Mouse (Mus musculus) cerebellum, postnatal 25 days (tissue): ENCODE data around the gene Spag7.

ENCODE experiments used
- DNase-seq, 2 experiments: peaks; one replicate each; pipeline ENCODE4 v3.0.0; 2021; ENCODE audit warnings: mixed read lengths in 2 of 2

Gene Spag7

DNA sequence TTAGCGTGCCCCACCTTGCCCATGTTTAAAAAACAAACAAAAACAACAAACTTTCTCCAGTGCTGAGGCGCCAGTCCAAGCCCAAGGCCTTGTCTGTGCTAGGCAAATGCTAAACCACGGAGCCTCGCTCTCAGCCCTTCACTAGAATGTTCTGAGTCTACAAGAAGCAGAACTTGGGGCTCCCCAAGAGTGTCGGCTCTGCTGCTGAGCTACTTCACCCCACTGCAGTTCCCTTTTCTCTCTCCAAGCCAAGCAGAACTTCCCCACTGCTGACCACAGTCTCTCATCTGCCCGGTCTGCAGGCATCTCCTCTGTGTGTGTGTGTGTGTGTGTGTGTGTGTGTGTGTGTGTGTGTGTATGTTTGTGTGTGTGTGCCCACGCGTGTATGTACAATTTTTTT lies 10.7 kb upstream of the Spag7 start:
- no peak for DNase-seq

DNA sequence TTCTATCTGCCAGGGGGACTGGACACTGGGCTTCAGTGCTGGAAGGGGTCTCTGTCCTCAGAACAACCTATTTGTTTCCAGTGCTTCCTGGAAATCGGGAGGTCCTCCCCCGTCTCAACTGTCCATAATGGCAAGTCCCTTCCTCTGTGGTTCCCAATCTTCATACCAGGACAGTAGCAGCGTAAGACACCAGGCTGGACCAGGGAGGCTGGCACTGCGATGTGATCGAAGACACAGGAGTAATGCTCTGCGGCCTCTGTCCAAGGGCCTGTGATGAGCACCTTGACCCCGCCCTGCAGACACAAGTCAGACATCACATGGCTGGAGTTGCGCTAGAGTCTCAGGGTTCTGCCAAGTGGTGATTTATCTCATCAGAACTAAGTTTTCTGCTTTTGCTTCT lies 10.1 kb upstream of the Spag7 start:
- DNase-seq = no peak

DNA sequence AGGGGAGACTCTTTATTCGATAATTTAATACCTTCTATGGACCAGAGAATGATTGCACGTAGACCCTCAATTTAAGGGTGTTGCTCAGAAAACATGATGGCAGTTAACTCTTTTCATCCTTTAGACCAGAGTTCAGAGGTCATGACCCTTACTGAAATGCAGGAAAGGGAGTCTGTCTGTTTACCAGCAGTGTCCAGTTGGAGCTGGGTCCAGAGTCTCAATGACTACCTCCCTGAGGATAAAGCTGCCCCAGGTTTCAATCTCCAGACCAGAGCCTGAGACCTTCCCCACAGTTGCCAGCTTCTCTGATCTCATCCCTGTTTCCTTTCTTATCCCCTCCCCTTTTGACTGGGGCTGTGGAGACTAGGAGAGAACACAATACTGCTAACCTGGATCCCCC lies 9.4 kb upstream of the Spag7 start:
- no peak for DNase-seq

DNA sequence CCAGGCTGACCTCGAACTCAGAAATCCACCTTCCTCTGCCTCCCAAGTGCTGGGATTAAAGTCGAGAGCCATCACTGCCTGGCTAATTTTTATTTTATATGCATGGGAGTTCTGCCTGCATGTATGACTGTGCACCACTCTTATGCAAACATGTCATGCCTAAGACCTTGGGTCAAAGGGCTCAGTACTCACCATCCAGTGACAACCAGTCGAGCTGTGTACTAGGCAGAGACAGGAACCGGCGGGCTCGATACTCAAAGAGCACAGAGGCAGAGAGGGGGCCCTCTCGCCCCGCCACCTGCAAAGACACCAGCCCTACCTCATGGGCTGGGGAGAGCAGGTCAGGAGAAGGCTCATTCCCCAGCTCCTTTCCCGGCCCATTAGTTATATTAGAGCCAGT lies 8.9 kb upstream of the Spag7 start:
- DNase-seq = peak in 1 of 2 experiments; percentile 6

DNA sequence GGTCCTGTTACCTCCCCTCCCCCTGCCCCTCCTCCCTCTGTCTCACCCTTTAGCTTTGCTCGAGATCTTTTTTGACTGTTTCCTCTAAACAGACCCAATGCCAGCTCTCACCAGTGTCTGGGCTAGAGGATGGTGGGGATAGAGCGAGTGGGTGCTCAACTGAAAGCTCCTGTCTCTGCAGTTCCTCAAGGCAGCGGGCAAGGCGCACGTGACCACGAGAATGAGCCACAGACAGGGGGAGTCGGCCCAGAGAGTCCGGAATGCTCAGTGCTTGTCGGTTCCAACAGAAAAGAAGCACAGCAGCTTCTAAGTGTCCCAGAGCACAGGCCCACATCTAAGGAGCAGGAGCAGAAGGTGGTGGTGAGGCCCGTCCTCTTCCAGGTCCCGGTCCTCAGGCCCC lies 5.3 kb upstream of the Spag7 start:
- DNase-seq = no peak

DNA sequence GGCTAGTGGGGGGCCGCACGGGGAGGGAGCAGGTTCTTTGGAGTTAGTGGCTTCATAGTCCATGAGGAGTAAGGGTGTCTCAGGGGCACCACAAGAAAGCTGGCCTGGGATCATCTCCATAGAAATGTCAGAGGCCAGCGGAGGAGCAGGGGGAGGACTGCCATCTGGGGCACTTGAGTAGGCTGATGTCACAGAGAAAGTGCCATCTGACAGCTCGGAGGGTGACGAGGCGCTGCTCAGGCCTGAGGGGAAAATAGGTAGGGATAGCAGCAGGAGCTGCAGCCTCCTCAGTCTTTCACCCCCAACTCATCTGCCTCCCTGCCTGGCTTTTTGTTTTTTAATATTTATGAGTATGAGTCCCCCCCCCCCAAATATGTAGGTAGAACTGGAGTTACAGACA lies 4.8 kb upstream of the Spag7 start:
- peak in 1 of 2 experiments; percentile 30 for DNase-seq

DNA sequence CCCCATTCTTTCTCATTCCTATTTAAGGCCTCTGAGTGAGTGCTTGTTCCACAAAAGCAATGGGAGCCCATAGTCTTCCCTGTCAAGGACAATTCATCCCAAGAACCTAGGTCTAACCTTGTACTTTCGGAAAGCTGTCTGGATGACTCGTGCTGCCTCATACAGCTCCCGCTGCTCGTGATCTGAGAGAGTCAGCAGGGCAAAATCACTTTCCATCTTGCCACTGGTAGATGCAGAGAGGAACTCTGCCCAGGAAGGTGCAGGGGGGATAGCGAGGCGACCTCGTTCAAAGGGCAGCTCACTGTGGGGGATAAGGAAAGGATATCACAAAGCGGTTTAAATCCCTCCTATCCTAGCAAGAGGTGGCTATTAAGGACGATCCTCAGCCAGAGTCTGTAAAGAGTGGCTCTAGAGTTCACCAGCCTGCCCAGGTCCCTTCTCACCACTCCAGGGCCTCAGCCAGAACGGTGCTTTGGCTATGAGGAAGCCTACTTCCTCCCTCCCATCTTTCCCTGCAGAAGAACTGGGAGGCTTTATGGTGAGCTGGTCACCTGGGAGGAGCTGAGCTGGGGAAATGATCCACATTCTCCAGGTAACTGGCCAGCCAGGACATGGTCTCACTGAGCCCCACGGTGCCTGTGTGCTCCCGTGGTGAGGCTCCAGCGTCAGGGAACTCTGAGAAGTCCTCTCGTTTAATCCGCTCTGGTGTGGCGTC lies 2.3 kb upstream of the Spag7 start:
- no peak for DNase-seq

DNA sequence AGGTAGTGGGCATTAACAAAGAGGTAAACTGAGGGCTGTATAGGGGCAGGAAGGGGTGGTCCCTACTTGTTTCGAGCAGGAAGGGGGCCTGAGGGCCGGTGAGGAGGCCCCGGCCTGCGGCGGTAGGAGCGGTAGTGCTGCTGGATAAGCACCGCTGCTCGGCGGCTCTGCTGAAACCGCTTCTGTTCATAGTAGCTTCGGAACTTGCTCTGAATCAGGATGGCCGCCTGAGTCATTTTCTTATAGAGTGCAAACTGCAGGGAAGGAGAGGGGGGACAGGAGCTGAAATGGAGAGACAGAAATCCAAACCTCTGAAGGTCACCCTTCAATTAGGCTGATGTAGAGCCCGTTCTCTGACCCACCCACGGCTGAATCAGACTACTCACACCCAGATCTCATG lies 1.3 kb upstream of the Spag7 start:
- peak; percentile 47 to 51 for DNase-seq

DNA sequence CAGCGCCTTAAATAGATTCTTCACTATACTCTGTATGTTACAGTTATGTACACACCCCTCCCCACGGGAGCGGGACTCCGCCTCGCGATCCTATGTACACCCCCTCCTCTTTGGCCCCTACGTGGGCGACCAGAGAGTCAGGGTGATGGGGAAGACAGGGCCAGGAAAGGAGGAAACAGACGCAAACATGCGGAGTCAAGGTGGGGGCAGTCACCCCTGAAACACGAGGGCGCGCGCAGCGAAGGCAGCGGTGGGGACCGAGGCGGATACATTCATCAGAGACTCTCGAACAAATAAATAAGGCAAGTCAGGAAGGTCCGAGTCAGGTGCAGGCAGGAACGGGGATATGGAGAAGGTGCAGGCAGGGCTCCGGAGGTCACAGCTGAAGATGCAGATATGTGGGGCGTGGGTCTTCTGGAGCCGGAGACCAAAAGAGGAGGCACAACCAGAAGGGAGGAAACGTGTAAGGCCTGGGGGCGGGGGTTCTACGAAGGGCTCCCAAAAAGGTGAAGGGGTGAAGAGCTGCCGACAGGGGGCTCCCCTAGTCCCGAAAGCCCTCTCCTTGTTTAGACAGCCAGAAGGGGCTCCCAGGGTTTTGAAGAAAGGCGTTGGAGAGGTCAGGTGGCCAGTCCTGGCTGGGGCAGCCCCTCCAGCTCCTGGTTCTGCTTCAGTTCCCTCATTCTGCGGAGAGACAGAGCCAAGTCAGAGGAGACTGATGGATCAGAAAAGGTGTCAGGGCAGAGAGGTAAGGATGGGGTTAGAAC lies 548 bp upstream of the Spag7 start:
- DNase-seq = peak; percentile 76 to 83

DNA sequence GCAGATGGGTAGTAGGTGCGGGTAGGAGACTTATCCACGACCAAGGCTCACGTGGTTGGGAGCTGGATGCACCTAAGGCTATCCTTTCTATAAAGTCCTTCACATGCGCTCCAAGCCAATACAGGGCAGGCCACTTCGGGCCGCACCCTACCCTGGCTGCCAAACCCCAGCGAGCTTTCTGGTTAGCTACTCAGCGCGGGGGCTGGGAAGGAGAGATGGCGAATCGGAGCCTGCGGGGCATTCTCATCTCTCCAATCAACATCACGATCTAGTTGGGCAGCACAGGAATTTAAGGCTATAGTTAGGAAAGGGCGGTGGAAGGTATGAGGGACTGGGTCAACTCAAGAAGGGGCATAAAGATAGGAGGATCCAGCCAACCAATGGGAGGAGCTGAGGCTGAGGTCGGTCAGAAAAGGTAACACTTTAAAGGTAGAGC lies 863 bp downstream of the Spag7 start:
- DNase-seq = peak; percentile 85 to 87

DNA sequence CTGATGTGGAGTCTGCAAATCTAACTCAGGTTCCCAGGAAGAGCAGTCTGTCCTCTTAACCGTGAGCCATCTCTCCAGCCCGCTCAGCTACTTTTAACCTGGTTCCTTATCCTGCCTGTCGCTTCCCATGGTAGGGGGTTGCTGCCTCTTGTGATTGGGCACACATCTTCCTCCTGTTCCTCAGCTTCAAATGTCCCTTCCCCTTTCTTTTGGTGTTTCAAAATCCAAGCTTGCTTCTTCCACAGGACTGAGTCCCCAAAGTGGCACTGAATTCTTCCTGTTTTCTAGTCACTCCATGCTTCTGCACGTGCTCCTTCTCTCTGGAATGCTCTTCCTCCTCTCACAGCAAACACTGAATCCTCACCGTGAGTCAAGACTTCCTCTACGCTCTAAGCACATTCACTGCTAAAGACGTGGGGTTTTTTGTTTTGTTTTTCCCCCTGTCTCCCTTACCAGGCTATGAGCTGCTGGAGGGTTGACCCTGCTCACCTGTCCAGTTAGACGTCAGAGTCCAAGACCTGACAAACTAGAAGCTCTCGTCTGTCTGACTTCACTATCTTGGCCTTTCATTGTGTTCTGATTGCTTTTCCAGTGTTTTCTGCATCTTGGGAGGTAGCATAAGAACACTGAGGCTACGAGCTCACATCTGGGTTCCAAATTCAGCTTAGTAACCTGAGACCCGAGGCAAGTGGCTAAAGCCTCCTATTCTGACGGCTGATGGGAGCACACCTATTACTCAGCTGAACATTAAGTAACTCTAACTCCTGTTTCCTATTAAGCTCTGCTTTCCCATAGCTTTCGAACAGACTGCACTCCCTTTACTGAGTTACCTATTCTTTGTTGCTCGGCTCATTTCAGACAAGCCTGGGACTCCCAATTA lies 1.7 kb downstream of the Spag7 start:
- DNase-seq = no peak

DNA sequence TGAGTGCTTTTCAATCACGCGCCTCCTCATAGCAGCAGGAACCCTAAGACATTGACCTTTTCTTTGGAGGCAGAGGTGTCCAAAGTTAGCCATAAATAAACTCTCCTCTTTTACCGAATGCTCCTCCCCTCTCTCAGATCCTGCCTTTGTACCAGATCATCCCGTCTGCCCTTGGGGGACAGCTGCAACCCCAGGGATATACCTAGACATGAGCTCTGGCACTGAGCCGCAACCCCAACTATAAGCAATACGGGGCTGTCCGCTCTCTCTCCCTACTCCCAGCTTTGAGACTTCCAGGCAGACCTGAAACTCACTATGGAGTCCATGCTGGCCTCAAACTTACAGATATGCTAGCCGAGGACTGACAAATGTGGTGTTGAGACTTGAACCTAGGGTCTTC lies 2.5 kb downstream of the Spag7 start:
- DNase-seq = no peak

DNA sequence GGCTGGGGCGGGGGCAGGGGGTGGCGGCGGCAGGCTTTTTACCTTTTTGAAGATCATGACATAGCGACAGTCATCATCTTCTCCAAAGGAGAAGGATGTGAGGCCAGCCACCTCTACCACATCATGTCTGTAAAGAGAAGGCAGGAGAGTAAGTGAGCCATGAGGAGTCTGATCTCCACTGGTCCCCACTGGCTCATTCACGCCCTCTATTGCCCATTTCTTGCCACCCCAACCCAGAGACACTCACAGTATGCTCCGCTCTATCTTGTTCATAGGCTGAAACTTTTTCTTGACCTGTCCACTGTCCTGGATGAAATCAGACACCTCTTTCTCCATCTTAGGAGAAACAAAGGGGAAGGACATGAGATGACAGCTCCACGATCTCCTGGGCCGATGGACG lies 4.5 kb downstream of the Spag7 start:
- no peak for DNase-seq

DNA sequence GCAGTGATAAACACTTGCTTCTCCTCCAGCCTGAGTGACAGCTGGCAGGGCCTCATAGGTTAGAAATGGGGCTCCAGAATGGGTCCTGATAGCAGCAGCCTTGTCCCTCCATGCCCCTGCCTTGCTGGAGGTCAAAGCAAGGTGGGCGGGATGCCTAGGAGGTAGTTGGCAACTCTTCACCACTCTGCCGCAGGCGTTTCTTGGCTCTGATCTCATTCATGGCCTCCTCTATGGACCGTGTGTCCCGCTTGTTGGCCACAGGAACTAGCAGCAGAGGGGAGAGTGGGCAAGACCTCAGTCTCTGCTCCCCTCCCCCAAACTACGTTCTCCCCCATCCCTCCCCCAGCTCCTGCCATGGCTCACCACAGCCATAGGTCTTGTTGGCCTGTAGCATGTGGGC lies 5.3 kb downstream of the Spag7 start:
- DNase-seq = no peak

DNA sequence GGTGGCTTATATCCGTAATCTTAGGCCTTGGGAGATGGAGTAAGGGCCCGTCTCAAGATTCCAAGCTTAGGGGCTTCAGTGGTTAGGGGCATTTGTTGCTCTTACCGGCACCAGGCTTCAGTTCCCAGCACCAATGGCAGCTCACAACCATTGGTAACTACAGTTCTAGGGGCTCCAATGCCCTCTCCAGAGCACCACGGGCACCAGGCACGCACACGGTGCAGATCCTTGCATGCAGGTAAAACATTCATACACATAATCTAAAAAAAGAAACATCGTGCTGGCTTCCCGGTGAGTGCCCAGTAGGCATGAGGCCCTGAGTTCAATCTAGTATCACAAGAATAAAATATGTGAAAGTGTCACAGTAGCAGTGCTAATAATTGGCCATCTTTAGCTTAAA lies 6.1 kb downstream of the Spag7 start:
- DNase-seq = no peak

DNA sequence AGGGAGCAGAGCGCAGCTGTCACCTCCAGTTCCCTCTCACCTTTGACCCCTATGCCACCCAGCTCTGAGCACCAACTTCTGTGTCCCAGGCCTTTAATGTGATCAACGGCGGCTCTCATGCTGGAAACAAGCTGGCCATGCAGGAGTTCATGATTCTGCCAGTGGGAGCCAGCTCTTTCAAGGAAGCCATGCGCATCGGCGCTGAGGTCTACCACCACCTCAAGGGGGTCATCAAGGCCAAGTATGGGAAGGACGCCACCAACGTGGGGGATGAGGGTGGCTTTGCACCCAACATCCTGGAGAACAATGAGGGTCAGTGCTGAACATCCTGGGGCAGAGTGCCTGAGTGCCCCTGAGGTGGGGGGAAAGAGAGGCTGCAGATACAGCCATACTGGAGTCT lies 8.6 kb downstream of the Spag7 start:
- DNase-seq = no peak

DNA sequence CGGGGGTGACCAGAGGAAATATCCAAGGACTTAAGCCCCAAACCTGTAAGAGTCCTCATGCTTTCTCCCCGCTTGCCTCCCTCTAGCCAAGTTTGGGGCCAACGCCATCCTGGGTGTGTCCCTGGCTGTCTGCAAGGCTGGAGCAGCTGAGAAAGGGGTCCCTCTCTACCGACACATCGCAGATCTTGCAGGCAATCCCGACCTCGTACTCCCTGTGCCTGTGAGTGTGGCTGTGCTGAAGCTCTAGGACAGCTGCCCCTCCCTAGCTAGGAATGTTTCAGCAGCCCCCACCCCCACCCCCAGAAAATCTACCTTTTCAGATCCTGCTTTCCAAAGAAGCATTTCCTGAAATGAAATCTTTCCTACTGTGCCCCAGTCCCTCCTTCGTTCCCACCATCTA lies 10.3 kb downstream of the Spag7 start:
- no peak for DNase-seq

DNA sequence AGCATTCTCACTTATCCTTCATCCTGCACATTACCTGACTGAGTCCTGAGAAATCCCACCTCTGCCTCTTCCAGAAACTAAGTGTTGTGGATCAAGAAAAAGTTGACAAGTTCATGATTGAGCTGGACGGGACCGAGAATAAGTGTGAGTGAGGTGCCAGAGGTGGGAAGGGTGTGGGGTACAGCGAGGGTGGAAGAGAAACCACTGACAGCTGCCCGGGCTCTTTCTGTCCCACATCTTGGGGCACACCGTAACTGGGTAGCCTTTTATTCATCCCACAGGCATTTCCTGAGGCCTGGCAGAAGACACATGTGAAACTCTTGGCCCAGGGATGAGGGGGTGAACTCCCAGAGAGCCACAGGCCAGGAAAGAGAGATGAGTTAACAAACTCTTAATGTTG lies 10.7 kb downstream of the Spag7 start:
- DNase-seq = no peak

DNA sequence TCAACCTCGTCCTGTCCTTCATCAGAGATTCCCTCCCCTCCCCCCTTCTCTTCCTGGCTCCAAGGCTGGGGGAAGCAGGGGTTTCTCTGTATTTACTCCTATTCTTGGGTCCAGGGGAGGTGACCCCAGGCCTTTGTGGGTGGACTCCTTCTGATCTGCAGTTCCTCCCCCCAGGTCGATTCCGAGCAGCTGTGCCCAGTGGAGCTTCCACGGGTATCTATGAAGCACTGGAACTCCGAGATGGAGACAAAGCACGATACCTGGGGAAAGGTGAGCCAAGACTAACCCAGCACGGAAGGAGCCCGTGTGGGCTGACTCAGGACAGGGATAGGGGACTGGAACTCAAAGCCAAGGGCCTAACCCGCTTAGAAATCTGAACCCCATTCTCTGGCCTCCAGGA lies 11.2 kb downstream of the Spag7 start:
- DNase-seq = no peak

DNA sequence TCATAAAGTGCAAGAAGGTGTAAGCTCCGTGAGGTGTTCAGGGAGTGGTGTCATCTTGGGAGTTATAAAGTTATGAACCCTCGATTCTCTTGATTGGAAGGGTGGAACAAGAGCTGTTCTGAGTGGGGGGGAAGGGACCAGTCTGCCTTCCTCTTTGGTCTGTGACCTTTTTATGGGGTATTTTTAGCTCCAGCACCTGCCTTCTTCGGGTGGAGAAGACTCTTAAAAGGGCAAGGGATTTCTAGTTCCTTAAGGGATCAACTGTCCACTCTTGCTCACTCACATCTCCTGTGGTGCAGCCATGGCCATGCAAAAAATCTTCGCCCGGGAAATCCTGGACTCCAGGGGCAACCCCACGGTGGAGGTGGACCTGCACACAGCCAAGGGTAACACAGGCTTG lies 11.6 kb downstream of the Spag7 start:
- DNase-seq = no peak

DNA sequence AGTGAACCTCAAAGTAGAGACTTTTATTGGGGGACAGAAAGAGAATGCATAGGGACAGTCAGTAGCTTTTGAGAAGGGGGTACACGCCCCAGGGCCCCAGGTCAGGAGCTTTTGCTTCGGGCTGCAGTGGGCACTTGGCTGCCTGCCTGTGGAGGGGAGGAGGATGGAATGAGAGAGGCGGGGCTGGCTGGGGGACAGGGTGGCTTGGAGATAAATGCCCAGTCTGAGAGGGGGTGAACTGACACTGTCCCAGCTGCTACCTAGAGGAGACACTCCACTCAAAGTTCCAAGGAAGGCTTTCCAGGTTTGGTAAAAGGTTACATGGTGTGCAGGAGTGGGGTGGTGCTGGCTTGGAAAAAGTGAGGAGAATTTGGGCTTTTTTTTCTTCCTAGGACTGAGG lies 12.3 kb downstream of the Spag7 start, which contains the start of gene Eno3:
Gene Eno3, plus strand, starts transcription at position 239 of the 400 bp plus-strand sequence.
- DNase-seq = peak in 1 of 2 experiments; percentile 56

DNA sequence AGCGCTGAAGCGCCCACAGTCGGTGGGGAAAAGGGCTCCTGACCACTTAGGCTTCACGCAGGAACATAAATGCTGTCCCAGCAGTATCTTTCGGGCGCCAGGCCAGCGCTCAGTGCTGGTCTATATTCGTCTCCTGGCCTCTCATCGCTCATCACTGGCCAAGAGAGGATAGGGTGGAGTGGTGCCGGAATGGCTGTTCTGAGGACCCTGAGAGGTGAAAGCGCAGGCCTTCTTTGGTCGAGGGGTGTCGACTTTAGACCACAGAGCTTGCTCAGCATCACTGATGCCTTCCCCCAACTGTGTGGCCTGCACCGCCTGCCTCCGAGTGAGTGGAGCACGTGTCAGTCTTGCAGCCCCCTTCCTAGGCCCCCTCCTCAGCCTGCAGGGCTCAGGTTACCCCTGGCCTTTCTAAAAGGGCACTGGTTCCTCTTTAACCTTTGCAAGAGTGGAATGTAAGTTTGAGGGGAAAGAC lies 12.7 kb downstream of the Spag7 start:
- DNase-seq = peak; percentile 61 to 77
